Mouse (Mus musculus): ENCODE data around the gene Psmb11.

- no peak for TF ChIP-seq CTCF (conservative IDR thresholded peaks at IDR 0.05; ENCODE audit: low read length)
- TF ChIP-seq NANOG (IDR thresholded peaks at IDR 0.05; ENCODE audit: borderline replicate concordance, low read length), result no peak
Observed at GRCm38 (mm10) chr14:54644294-54644693, 23.1 kb downstream of the Psmb11 start.

Data from E14TG2a.4 (cell line).